Mouse (Mus musculus): ENCODE measurements around the gene Pid1. TPM values are rescaled to one million over a fixed set of nuclear protein-coding genes. Genes with fewer than 3 reads are reported as not detected.
"Not testable (repeated sequence)": the region's sequence is repeated elsewhere in the genome, so short reads cannot be mapped to it uniquely, and the experiment has no call there.

Pid1 gene
- polyA plus RNA-seq, 1 experiment from 2014 or later = 20.8 TPM

GRCm38 (mm10) chr1:84347796-84348476 is 16.0 kb downstream of the Pid1 start:
- DNase-seq (ENCODE audit: low spot score) = no peak
- TF ChIP-seq EP300 (IDR thresholded peaks at IDR 0.05) = no peak
- WGBS = 25% methylated on average over 3 of the region's 3 CpGs
- no peak overlapping the region for H3K4me3 ChIP-seq (ENCODE audit: low read depth, low read length)
- no peaks in the 10 kb centered on the region for H3K27me3 ChIP-seq (replicated peaks; ENCODE audit: insufficient read depth, low read length)
- no peaks in the 10 kb centered on the region for H3K36me3 ChIP-seq (ENCODE audit: insufficient read depth, low read length)
- no peaks in the 10 kb centered on the region for H3K9me3 ChIP-seq (ENCODE audit: low read length)
- ATAC-seq = no peak
- H3K4me2 ChIP-seq (replicated peaks; ENCODE audit: low read depth, low read length) = no peak overlapping the region
- H3K27ac ChIP-seq (ENCODE audit: low read length) = no peak overlapping the region
- no peak overlapping the region for H3K9ac ChIP-seq (replicated peaks; ENCODE audit: low read depth)
- H3K4me1 ChIP-seq (ENCODE audit: insufficient read depth, low read depth, low read length) = no peaks in the 10 kb centered on the region

- H3K9ac ChIP-seq (replicated peaks; ENCODE audit: low read depth); H3K9me3 ChIP-seq (ENCODE audit: low read length); DNase-seq (ENCODE audit: low spot score); H3K36me3 ChIP-seq (ENCODE audit: insufficient read depth, low read length); H3K4me2 ChIP-seq (replicated peaks; ENCODE audit: low read depth, low read length); H3K4me1 ChIP-seq (ENCODE audit: insufficient read depth, low read depth, low read length); H3K27ac ChIP-seq (ENCODE audit: low read length); H3K27me3 ChIP-seq (replicated peaks; ENCODE audit: insufficient read depth, low read length); H3K4me3 ChIP-seq (ENCODE audit: low read depth, low read length); ATAC-seq: not testable (repeated sequence)
- WGBS = 61% methylated on average over 3 of the region's 3 CpGs
Measured at GRCm38 (mm10) chr1:84332797-84333196, 31.2 kb downstream of the Pid1 start.

GRCm38 (mm10) chr1:84331861-84332260 is 32.1 kb downstream of the Pid1 start:
- H3K4me2 ChIP-seq (replicated peaks; ENCODE audit: low read depth, low read length); ATAC-seq; H3K36me3 ChIP-seq (ENCODE audit: insufficient read depth, low read length); H3K4me3 ChIP-seq (ENCODE audit: low read depth, low read length); H3K27ac ChIP-seq (ENCODE audit: low read length); DNase-seq (ENCODE audit: low spot score); H3K4me1 ChIP-seq (ENCODE audit: insufficient read depth, low read depth, low read length); H3K9me3 ChIP-seq (ENCODE audit: low read length); H3K27me3 ChIP-seq (replicated peaks; ENCODE audit: insufficient read depth, low read length); H3K9ac ChIP-seq (replicated peaks; ENCODE audit: low read depth): not testable (repeated sequence)
- WGBS = 87% methylated on average over 11 of the region's 12 CpGs

- Histone ChIP-seq H3K4me1 (ENCODE audit: insufficient read depth, low read depth, low read length) (no peaks in the 10 kb centered on the region), H3K27me3 (replicated peaks; ENCODE audit: insufficient read depth, low read length) (no peaks in the 10 kb centered on the region), H3K27ac (ENCODE audit: low read length) (no peak overlapping the region), H3K36me3 (ENCODE audit: insufficient read depth, low read length) (no peaks in the 10 kb centered on the region), H3K9me3 (ENCODE audit: low read length) (no peaks in the 10 kb centered on the region), H3K9ac (replicated peaks; ENCODE audit: low read depth) (no peak overlapping the region), H3K4me2 (replicated peaks; ENCODE audit: low read depth, low read length) (no peak overlapping the region), H3K4me3 (ENCODE audit: low read depth, low read length) (no peak overlapping the region)
- ATAC-seq = no peak
- no peak for DNase-seq (ENCODE audit: low spot score)
- WGBS = 22% methylated on average over 3 of the region's 3 CpGs
- TF ChIP-seq EP300 (IDR thresholded peaks at IDR 0.05) (no peak), CTCF (IDR thresholded peaks at IDR 0.05) (no peak)
Measured at GRCm38 (mm10) chr1:84325309-84325708, 38.7 kb downstream of the Pid1 start.

GRCm38 (mm10) chr1:84321327-84321726 is 42.7 kb downstream of the Pid1 start:
- DNase-seq (ENCODE audit: low spot score) = no peak
- no peaks in the 10 kb centered on the region for H3K36me3 ChIP-seq (ENCODE audit: insufficient read depth, low read length)
- 57% methylated on average over 4 of the region's 4 CpGs for WGBS
- H3K27ac ChIP-seq (ENCODE audit: low read length) = no peak overlapping the region
- no peak for ATAC-seq
- no peaks in the 10 kb centered on the region for H3K27me3 ChIP-seq (replicated peaks; ENCODE audit: insufficient read depth, low read length)
- no peaks in the 10 kb centered on the region for H3K9me3 ChIP-seq (ENCODE audit: low read length)
- H3K4me1 ChIP-seq (ENCODE audit: insufficient read depth, low read depth, low read length) = no peaks in the 10 kb centered on the region
- H3K9ac ChIP-seq (replicated peaks; ENCODE audit: low read depth) = no peak overlapping the region
- TF ChIP-seq EP300 (IDR thresholded peaks at IDR 0.05) (no peak), CTCF (IDR thresholded peaks at IDR 0.05) (no peak)
- no peak overlapping the region for H3K4me2 ChIP-seq (replicated peaks; ENCODE audit: low read depth, low read length)
- H3K4me3 ChIP-seq (ENCODE audit: low read depth, low read length) = no peak overlapping the region

- no peak overlapping the region for H3K4me3 ChIP-seq (ENCODE audit: low read depth, low read length)
- H3K9me3 ChIP-seq (ENCODE audit: low read length) = no peaks in the 10 kb centered on the region
- no peaks in the 10 kb centered on the region for H3K27me3 ChIP-seq (replicated peaks; ENCODE audit: insufficient read depth, low read length)
- H3K4me2 ChIP-seq (replicated peaks; ENCODE audit: low read depth, low read length) = no peak overlapping the region
- TF ChIP-seq EP300 (IDR thresholded peaks at IDR 0.05) (no peak), CTCF (IDR thresholded peaks at IDR 0.05) (no peak)
- ATAC-seq (no peak), DNase-seq (ENCODE audit: low spot score) (no peak)
- H3K27ac ChIP-seq (ENCODE audit: low read length) = no peak overlapping the region
- 55% methylated on average over 1 of the region's 1 CpGs for WGBS
- H3K36me3 ChIP-seq (ENCODE audit: insufficient read depth, low read length) = no peaks in the 10 kb centered on the region
- no peak overlapping the region for H3K9ac ChIP-seq (replicated peaks; ENCODE audit: low read depth)
- H3K4me1 ChIP-seq (ENCODE audit: insufficient read depth, low read depth, low read length) = no peaks in the 10 kb centered on the region
Measured at GRCm38 (mm10) chr1:84318569-84318968, 45.4 kb downstream of the Pid1 start.

GRCm38 (mm10) chr1:84317827-84318226 is 46.2 kb downstream of the Pid1 start:
- Histone ChIP-seq H3K9ac (replicated peaks; ENCODE audit: low read depth) (no peak overlapping the region), H3K4me2 (replicated peaks; ENCODE audit: low read depth, low read length) (no peak overlapping the region), H3K4me1 (ENCODE audit: insufficient read depth, low read depth, low read length) (no peaks in the 10 kb centered on the region), H3K4me3 (ENCODE audit: low read depth, low read length) (no peak overlapping the region), H3K27ac (ENCODE audit: low read length) (no peak overlapping the region), H3K9me3 (ENCODE audit: low read length) (no peaks in the 10 kb centered on the region), H3K27me3 (replicated peaks; ENCODE audit: insufficient read depth, low read length) (no peaks in the 10 kb centered on the region), H3K36me3 (ENCODE audit: insufficient read depth, low read length) (no peaks in the 10 kb centered on the region)
- WGBS = 90% methylated on average over 1 of the region's 1 CpGs
- no peak for ATAC-seq
- no peak for TF ChIP-seq EP300 (IDR thresholded peaks at IDR 0.05)
- no peak for TF ChIP-seq CTCF (IDR thresholded peaks at IDR 0.05)
- DNase-seq (ENCODE audit: low spot score) = peak; percentile 50

Measured in lung, postnatal 0 days (tissue).